Mouse (Mus musculus) right cerebral cortex, postnatal 36 days (tissue): ENCODE results near the gene Fam222a.

ENCODE experiments used
- DNase-seq, 2 experiments: peaks; one replicate each; pipeline ENCODE4 v3.0.0; 2022; ENCODE audit warnings: low spot score in 2 of 2, mixed read lengths in 1 of 2

Fam222a gene

GRCm38 (mm10) chr5:114605981-114606380 is 38.2 kb downstream of the Fam222a start:
- DNase-seq, result no peak

- peak; percentile 34 to 46 for DNase-seq
Measured at GRCm38 (mm10) chr5:114607651-114608050, 39.8 kb downstream of the Fam222a start.

- peak; percentile 38 to 74 for DNase-seq
Measured at GRCm38 (mm10) chr5:114608516-114608915, 40.7 kb downstream of the Fam222a start.

- no peak for DNase-seq
Measured at GRCm38 (mm10) chr5:114611256-114611655, 43.4 kb downstream of the Fam222a start.

GRCm38 (mm10) chr5:114611968-114612608 is 44.3 kb downstream of the Fam222a start:
- DNase-seq, result no peak

GRCm38 (mm10) chr5:114614863-114615262 is 47.0 kb downstream of the Fam222a start:
- DNase-seq, result no peak

GRCm38 (mm10) chr5:114616336-114617061 is 48.7 kb downstream of the Fam222a start:
- no peak for DNase-seq

GRCm38 (mm10) chr5:114617809-114618208 is 50.0 kb downstream of the Fam222a start:
- DNase-seq, result no peak

- DNase-seq, result no peak
Measured at GRCm38 (mm10) chr5:114618851-114619250, 51.0 kb downstream of the Fam222a start.

GRCm38 (mm10) chr5:114620305-114620704 is 52.5 kb downstream of the Fam222a start:
- DNase-seq, result no peak

GRCm38 (mm10) chr5:114625590-114625989 is 57.8 kb downstream of the Fam222a start:
- no peak for DNase-seq

GRCm38 (mm10) chr5:114631336-114631735 is 63.5 kb downstream of the Fam222a start:
- DNase-seq, result no peak

GRCm38 (mm10) chr5:114636091-114636490 is 68.3 kb downstream of the Fam222a start:
- DNase-seq, result no peak

- peak; percentile 66 to 71 for DNase-seq
Measured at GRCm38 (mm10) chr5:114638769-114639644, 71.2 kb downstream of the Fam222a start.

- DNase-seq, result no peak
Measured at GRCm38 (mm10) chr5:114639645-114639957, 71.8 kb downstream of the Fam222a start.

GRCm38 (mm10) chr5:114640809-114641208 is 73.0 kb downstream of the Fam222a start:
- DNase-seq, result no peak

GRCm38 (mm10) chr5:114644918-114645317 is 77.1 kb downstream of the Fam222a start:
- no peak for DNase-seq

- DNase-seq, result no peak
Measured at GRCm38 (mm10) chr5:114645916-114646315, 78.1 kb downstream of the Fam222a start.

GRCm38 (mm10) chr5:114647211-114647974 is 79.6 kb downstream of the Fam222a start:
- no peak for DNase-seq

- no peak for DNase-seq
Measured at GRCm38 (mm10) chr5:114648728-114649311, 81.0 kb downstream of the Fam222a start.

GRCm38 (mm10) chr5:114651002-114651401 is 83.2 kb downstream of the Fam222a start:
- no peak for DNase-seq
